Mouse (Mus musculus) lung, embryonic 15.5 days (tissue): Measurements from ENCODE around the gene Gm609. TPM values are rescaled to one million over a fixed set of nuclear protein-coding genes. Genes with fewer than 3 reads are reported as not detected.
"Not testable (repeated sequence)": the region's sequence is repeated elsewhere in the genome, so short reads cannot be mapped to it uniquely, and the experiment has no call there.

Experiments used
- ATAC-seq: fragments of 200-750 bp; cut with Nextera tagmentation; 2 replicates; pipeline ENCODE4 v1.8.0; 2017; ENCODE audit warnings: moderate number of reproducible peaks, borderline replicate concordance; ENCODE audit not compliant: low FRiP score, low TSS enrichment; ENCODE audit errors: extremely low read depth
- H3K27ac ChIP-seq: fragments of 300-500 bp; sonication (generic); 2 replicates; pipeline ENCODE4 v1.5.1; 2015; ENCODE audit warnings: moderate library complexity, mild to moderate bottlenecking, inconsistent platforms
- H3K27me3 ChIP-seq: fragments of 300-500 bp; sonication (generic); 2 replicates; pipeline ENCODE4 v1.6.1; 2015; ENCODE audit warnings: inconsistent platforms
- H3K36me3 ChIP-seq: fragments of 300-500 bp; sonication (generic); 2 replicates; pipeline ENCODE4 v1.6.1; 2015; ENCODE audit warnings: inconsistent platforms
- H3K4me1 ChIP-seq: fragments of 300-500 bp; sonication (generic); 2 replicates; pipeline ENCODE4 v1.6.1; 2015; ENCODE audit warnings: inconsistent platforms
- H3K4me2 ChIP-seq: fragments of 300-500 bp; sonication (generic); 2 replicates; pipeline ENCODE4 v1.6.1; 2015; ENCODE audit warnings: inconsistent platforms, mild to moderate bottlenecking, moderate library complexity
- H3K4me3 ChIP-seq: fragments of 300-500 bp; sonication (generic); 2 replicates; pipeline ENCODE4 v1.5.1; 2015; ENCODE audit warnings: mild to moderate bottlenecking, inconsistent platforms
- H3K9ac ChIP-seq: fragments of 300-500 bp; sonication (generic); 2 replicates; pipeline ENCODE4 v1.6.1; 2015; ENCODE audit warnings: inconsistent platforms
- H3K9me3 ChIP-seq: fragments of 300-500 bp; sonication (generic); 2 replicates; pipeline ENCODE4 v1.6.1; 2016; ENCODE audit warnings: inconsistent platforms
- whole genome bisulfite sequencing: fragments of 180-500 bp; shearing (Covaris S2); methylation state at CpG from one replicate; pipeline ENCODE4 v1.1.7; 2015; 5-methylcytosine and 5-hydroxymethylcytosine counted together
- polyA plus RNA-seq: library from polyadenylated mRNA; unstranded; fragments of >200 nt; fragmentation: Nextera tagmentation; extraction: Ambion mirVana; gene quantifications from 2 replicates; pipeline ENCODE4 v1.2.1, GENCODE M21; 2015

The Gm609 gene
- polyA plus RNA-seq, 1 experiment from 2014 or later = not detected

DNA sequence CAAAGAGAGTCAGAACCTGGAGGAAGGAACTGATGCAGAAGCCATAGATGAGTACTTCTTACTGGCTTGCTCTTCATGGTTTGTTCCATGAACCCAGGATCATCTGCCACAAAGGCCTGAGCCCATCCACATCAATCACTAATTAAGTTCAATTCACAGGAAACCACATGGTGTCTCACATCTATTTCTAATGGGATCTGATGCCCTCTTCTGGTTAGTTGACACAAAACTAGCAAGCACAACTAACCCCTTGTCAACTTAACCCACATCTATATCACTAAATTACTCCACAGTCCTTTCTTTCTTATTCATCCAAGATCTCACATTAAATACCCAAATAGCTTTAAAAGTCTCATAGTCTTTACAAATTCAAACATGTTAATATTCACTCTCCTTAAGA is 79.3 kb downstream of the Gm609 start:
- Histone ChIP-seq H3K4me1 (no peaks in the 10 kb centered on the region), H3K9me3 (no peaks in the 10 kb centered on the region), H3K27ac (no peak overlapping the region), H3K36me3 (no peaks in the 10 kb centered on the region), H3K9ac (no peak overlapping the region), H3K4me3 (no peak overlapping the region), H3K27me3 (no peaks in the 10 kb centered on the region), H3K4me2 (no peak overlapping the region)
- no peak for ATAC-seq

DNA sequence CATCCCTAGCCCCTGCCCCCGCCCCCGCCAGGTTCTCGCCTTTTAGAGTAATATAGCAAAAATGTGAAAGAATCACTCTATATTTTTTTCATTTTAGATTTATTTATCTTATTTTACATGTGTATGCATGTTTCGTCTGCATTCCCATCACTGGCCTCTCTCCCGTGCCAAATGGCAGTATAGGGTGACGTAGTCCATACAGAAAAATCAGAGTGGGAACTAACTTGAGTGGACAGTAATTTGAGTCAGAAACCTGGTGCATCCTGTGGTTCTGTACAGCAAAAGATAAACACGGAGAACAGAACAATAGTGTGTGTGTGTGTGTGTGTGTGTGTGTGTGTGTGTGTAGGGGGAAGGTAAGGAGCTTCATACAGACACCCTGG is 83.7 kb downstream of the Gm609 start:
- not testable (repeated sequence) for ATAC-seq
- WGBS = 26% methylated on average over 7 of the region's 7 CpGs
- H3K9ac ChIP-seq = peak overlapping the region; percentile 52; the same call in 1 of the 2 replicates

DNA sequence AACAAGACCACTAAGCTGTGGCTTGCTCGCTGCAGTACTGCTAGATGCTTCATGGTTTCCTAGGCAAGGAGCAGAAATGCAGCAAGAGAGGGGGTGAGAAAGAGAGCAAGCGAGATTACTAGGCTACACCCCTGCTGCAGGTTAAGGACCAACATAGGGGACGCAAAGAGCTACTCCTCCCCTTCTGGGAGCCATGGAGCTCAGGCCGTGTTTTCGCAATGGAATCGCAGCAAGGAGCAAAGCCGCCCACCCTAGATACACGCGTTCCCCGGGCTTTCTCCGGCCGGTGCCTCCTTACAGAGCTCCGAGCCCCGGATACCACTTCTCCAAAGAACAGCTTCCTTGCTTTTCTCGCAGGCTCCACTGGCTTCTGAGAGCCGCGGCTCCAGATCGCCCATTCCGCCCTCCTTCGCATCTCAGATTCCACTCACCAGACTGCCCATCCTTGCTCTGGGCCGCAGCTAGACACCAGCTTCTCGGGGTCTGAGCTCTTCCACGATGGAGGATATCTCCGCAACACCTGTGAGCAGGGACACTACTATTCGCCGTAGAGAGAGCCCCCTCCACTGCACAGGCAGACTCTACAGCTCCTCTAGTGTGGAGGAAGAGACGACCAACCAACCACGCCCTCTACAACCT is 84.2 kb downstream of the Gm609 start, which contains the start of gene Cd200:
Gene Cd200 (minus strand): TSS at position 629 of the 639 bp plus-strand sequence.
- Histone ChIP-seq H3K4me2 (peak within 1 kb of the TSS; percentile 75), H3K9me3 (no peaks in the 10 kb centered on the region), H3K27me3 (no peaks in the 10 kb centered on the region), H3K4me3 (peak within 1 kb of the TSS; percentile 55), H3K36me3 (no peaks in the 10 kb centered on the region), H3K27ac (peak within 1 kb of the TSS; percentile 78), H3K9ac (peak within 1 kb of the TSS; percentile 52), H3K4me1 (no peaks in the 10 kb centered on the region)
- peak; percentile 87 for ATAC-seq
- under 1% methylated on average over 28 of the region's 28 CpGs for WGBS

More for the DNA sequence above, 83.7 kb downstream of the Gm609 start:
- not testable (repeated sequence) for H3K9me3 ChIP-seq, H3K27ac ChIP-seq, H3K36me3 ChIP-seq, H3K27me3 ChIP-seq, H3K4me1 ChIP-seq
- peak overlapping the region; percentile 75 for H3K4me2 ChIP-seq
- peak overlapping the region; percentile 55 for H3K4me3 ChIP-seq

DNA sequence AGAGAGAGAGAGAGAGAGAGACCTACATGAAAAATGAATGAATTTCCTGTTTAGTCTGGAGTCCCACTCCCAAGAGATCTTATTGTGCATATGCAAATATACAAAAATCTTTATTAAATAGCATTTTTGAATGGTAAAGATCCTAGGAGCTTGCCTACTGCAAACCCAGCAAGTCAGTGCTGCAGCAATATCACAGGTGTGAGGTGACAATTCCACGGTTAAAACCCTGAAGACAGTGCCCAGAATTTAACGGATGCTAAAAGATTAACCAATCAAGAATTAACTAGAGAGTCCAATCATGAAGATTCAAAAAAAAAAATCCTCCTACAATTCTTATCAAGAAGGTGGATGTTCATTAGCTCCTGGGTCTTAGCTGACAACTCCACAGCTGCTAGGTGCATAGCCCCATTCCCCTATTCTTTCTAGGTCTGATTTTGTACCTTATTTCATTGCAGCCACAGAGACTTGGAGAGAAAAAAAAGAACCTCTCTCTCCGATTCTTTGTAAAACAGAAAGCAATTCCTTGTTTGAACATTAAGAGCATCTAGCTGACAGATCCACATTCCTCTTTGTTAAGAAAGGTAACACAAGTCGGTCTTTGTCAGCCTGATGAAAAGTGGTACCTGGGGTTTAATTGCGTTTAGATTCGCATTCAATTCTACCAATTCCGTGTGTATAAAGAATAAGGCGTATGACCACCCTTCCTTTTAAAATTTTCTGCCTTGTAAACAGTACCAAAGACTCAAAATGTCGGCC is 84.9 kb downstream of the Gm609 start:
- Histone ChIP-seq H3K4me2 (peak overlapping the region; percentile 75), H3K27me3 (no peaks in the 10 kb centered on the region), H3K27ac (0 out of 2 replicates have a peak overlapping the region, but pooled peaks have one; percentile 78), H3K4me3 (peak overlapping the region; percentile 55), H3K4me1 (0 out of 2 replicates have a peak, but pooled peaks cover 2% of the 10 kb centered on the region), H3K9ac (peak overlapping the region; percentile 52), H3K9me3 (no peaks in the 10 kb centered on the region), H3K36me3 (no peaks in the 10 kb centered on the region)
- no peak for ATAC-seq
- WGBS = 26% methylated on average over 9 of the region's 9 CpGs

DNA sequence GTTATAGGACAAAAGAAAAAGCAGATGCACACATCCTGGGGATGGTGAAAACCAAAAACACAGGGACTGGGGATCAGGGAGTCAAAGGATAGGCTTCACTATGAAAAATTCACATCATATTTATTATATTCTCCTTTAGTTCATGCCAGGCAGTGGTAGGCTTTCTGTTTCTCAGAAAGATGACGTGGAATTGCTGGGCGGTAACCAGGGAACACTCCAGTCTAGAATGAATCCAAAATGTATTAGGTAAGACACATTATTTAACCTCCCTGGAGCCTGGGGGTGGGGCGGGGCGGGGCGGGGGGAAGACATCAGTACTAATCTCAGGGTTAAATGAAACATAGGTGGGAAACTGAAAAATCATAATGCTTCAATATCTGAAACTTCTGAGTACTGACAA is 85.7 kb downstream of the Gm609 start:
- no peak for ATAC-seq
- H3K27me3 ChIP-seq = no peaks in the 10 kb centered on the region
- WGBS = 83% methylated on average over 5 of the region's 5 CpGs
- H3K36me3 ChIP-seq = no peaks in the 10 kb centered on the region
- H3K9ac ChIP-seq = no peak overlapping the region
- peak overlapping the region; percentile 55; the same call in 1 of the 2 replicates for H3K4me3 ChIP-seq
- 0 out of 2 replicates have a peak, but pooled peaks cover 3% of the 10 kb centered on the region for H3K4me1 ChIP-seq
- no peaks in the 10 kb centered on the region for H3K9me3 ChIP-seq
- no peak overlapping the region for H3K27ac ChIP-seq
- peak overlapping the region; percentile 75 for H3K4me2 ChIP-seq

DNA sequence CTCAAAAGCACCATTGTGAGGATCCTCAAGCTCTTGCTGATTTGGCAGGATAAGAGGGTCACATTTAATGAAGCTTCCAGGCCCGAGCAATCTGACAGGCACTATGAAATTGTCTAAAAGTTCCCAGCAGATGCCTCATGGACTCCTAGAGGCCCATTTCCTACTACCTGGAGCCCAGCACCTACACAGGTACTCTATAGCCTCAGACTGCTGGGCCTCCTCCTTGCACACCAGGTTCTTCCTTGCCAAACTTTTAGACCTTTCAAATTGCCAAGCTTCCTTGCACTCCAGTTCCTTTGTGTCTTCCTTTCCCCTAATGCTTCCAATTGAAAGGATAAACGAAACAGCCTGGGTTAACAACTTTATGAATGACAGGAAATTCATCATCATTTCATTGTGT is 89.8 kb downstream of the Gm609 start:
- no peak overlapping the region for H3K4me3 ChIP-seq
- no peak overlapping the region for H3K9ac ChIP-seq
- no peak overlapping the region for H3K4me2 ChIP-seq
- WGBS = 66% methylated on average over 2 of the region's 2 CpGs
- H3K27ac ChIP-seq = no peak overlapping the region
- H3K27me3 ChIP-seq = no peaks in the 10 kb centered on the region
- H3K9me3 ChIP-seq = no peaks in the 10 kb centered on the region
- ATAC-seq = no peak
- no peaks in the 10 kb centered on the region for H3K36me3 ChIP-seq
- H3K4me1 ChIP-seq = peaks cover 13% of the 10 kb centered on the region

DNA sequence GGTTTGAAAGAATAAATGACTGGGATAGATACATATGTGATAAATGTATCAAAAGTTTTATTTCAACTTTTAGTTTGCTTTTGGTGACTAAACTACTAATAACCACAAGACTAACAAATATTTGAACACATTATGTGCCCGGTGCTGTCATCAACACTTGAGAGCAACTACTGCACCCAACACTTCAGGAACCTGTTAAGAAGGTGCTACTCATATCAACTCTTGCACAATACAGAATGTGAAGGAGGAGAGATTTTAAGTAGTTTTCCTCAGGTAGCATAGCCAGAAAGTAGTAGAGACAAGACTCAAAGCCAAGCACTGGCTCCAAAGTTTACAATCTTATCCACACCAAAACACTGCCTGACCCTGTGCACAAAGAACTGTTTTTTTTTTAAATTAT is 90.7 kb downstream of the Gm609 start:
- H3K4me3 ChIP-seq = no peak overlapping the region
- H3K27me3 ChIP-seq = no peaks in the 10 kb centered on the region
- H3K9me3 ChIP-seq = no peaks in the 10 kb centered on the region
- WGBS = 68% methylated on average over 1 of the region's 1 CpGs
- no peaks in the 10 kb centered on the region for H3K36me3 ChIP-seq
- H3K27ac ChIP-seq = no peak overlapping the region
- peaks cover 13% of the 10 kb centered on the region for H3K4me1 ChIP-seq
- H3K9ac ChIP-seq = no peak overlapping the region
- no peak overlapping the region for H3K4me2 ChIP-seq
- ATAC-seq = no peak

DNA sequence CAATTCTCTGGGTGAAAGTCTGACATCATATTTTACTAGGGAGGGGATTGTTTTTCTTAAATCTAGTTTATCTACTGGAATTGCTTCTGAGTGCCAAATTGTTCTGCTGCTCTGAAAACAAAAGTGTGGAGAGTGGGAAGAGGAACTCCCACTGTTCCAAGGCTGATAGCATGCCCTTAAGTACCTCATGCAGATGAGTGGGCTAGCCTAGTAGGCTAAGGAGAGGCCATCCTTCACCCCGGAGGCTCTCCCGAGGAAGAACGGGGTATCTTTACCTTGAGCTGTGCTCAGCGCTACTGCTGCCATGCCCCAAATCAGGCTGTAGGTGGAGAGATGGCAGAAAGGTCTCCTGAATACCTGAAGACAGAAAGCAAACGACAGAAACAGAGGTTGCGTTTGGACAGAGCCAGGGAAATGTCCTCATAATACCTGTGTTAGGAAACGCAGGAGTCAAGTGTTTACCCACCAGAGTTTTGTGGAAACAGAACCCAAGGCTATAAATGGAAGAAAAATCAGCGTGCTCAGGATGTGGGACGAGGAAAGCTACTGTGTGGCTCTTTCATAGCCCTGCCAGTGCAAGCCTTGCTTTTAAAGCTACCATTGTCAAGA is 92.7 kb downstream of the Gm609 start:
- no peaks in the 10 kb centered on the region for H3K27me3 ChIP-seq
- H3K4me2 ChIP-seq = no peak overlapping the region
- no peaks in the 10 kb centered on the region for H3K9me3 ChIP-seq
- H3K9ac ChIP-seq = no peak overlapping the region
- H3K4me3 ChIP-seq = no peak overlapping the region
- peaks cover 13% of the 10 kb centered on the region for H3K4me1 ChIP-seq
- H3K36me3 ChIP-seq = no peaks in the 10 kb centered on the region
- ATAC-seq = peak; percentile 52; the same call in 1 of the 2 replicates
- H3K27ac ChIP-seq = peak overlapping the region; percentile 51
- 29% methylated on average over 9 of the region's 9 CpGs for WGBS

DNA sequence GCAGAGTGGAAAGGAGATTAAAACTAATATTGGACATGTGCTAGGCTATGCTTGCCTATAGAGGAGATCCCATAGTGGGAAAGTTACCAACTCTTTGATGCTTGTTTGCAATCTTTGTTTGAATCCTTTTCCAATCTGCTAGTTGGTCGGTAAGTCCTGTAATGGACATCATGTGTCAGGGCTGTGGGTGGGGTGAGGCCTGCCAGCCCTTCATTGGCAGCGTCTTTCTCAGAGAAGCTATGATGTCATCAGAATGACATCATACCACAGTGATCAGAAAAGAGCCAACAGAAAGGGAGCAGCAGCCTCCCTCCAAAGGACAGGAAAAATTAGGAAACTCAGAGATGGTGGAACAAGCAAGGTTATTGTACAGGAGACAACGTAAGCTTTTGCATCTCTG is 93.4 kb downstream of the Gm609 start:
- no peaks in the 10 kb centered on the region for H3K9me3 ChIP-seq
- no peak overlapping the region for H3K27ac ChIP-seq
- no peak overlapping the region for H3K4me2 ChIP-seq
- no peaks in the 10 kb centered on the region; the same call in 1 of the 2 replicates for H3K36me3 ChIP-seq
- no peak overlapping the region for H3K4me3 ChIP-seq
- H3K4me1 ChIP-seq = peaks cover 13% of the 10 kb centered on the region
- no peak overlapping the region for H3K9ac ChIP-seq
- ATAC-seq = no peak
- WGBS = 76% methylated on average over 3 of the region's 3 CpGs
- H3K27me3 ChIP-seq = no peaks in the 10 kb centered on the region

DNA sequence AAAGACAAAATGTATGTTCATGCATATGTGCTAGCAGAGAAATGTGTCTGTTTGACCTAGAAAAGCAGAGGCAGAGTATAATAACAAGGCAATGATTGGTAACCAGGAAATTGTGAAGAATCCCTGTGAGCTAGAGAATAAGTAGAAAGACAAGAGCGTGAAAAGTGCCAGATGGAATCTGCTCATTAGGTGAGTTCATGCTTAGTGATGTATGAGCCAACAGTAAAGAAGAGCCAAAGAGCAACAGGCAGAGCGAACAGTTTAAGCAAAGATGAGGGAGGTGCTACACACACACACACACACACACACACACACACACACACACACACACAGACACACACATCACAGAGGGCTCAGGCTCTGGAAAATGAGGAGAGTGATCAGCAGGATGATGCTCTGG is 95.3 kb downstream of the Gm609 start:
- Histone ChIP-seq H3K36me3 (no peaks in the 10 kb centered on the region; the same call in 1 of the 2 replicates), H3K4me1 (peaks cover 10% of the 10 kb centered on the region), H3K27me3 (no peaks in the 10 kb centered on the region), H3K9ac (no peak overlapping the region), H3K4me2 (no peak overlapping the region), H3K27ac (no peak overlapping the region), H3K4me3 (no peak overlapping the region), H3K9me3 (no peaks in the 10 kb centered on the region)
- no peak for ATAC-seq
- 77% methylated on average over 2 of the region's 2 CpGs for WGBS

DNA sequence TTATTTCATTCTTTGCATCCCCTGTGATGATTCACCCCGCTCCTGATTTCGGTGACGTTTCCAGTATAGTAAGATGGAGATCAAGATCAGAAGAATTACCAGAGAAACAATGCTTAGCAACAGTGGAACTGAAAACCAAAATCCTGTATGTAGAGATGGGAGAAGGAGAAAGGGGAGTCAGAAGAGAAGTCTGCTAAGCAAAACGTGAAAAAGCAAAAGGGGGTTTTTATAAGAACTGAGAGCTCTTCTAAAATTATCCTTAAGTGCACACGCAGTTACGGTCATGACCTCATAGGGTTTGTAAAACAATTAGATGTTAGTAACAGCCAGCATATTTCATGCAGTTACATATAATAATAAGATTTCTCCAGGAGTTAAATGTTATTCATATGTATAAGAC is 100.5 kb downstream of the Gm609 start:
- no peaks in the 10 kb centered on the region for H3K9me3 ChIP-seq
- no peak overlapping the region for H3K27ac ChIP-seq
- H3K9ac ChIP-seq = no peak overlapping the region
- H3K27me3 ChIP-seq = no peaks in the 10 kb centered on the region
- 84% methylated on average over 6 of the region's 6 CpGs for WGBS
- H3K4me3 ChIP-seq = no peak overlapping the region
- H3K4me2 ChIP-seq = no peak overlapping the region
- H3K36me3 ChIP-seq = no peaks in the 10 kb centered on the region; the same call in 1 of the 2 replicates
- no peak for ATAC-seq
- H3K4me1 ChIP-seq = no peaks in the 10 kb centered on the region

DNA sequence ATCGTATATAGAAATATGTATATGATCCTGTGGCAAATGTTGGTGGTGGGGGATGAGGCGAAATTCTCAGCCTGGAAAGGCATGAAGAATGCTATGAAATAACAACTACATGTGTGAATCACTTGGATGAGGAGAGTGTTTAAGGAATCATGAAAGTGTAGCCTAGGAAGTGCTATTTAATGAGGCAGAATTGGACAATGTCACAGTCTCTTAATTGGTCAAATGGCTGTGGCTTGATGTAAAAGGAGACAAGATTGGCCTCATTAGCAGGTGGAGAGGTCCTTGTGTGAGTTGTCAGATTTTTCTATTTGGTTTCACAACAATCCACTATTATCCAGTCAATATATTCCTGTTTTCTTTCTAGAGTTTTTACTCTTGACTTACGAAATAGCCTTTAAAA is 101.1 kb downstream of the Gm609 start:
- ATAC-seq = no peak
- Histone ChIP-seq H3K9me3 (no peaks in the 10 kb centered on the region), H3K27me3 (no peaks in the 10 kb centered on the region), H3K27ac (no peak overlapping the region), H3K4me1 (no peaks in the 10 kb centered on the region), H3K4me2 (no peak overlapping the region), H3K9ac (no peak overlapping the region), H3K36me3 (no peaks in the 10 kb centered on the region; the same call in 1 of the 2 replicates), H3K4me3 (no peak overlapping the region)
- WGBS = 91% methylated on average over 3 of the region's 3 CpGs
